Mouse (Mus musculus) T-cell, adult 2 months (primary cell): ENCODE measurements around the gene Zfp553.

Experiments
- DNase-seq: peaks from one replicate; pipeline ENCODE4 v3.0.0; 2022; ENCODE audit warnings: low spot score

The Zfp553 gene

DNA sequence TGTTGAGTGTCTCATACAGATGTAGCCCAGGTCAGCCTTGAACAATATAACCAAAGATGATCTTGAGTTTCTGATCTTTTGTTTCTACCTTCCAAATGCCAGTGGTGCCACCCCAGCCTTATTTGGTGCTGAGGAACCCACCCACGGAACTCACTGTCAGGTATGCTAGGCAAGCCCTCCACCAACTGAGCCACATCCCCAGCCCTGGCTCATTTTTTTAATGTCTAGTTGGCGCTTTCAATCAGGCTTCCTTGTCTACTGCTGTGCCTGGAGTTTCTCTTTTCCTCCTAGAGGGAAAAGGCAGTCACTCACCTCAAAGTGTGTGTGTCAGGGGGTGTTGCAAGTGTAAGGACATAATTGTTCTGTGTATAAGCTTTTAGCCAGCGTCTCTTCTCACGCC lies 38.2 kb downstream of the Zfp553 start:
- no peak for DNase-seq

- DNase-seq = no peak
Observed at GRCm38 (mm10) chr7:127272566-127272965, 39.7 kb downstream of the Zfp553 start.

DNA sequence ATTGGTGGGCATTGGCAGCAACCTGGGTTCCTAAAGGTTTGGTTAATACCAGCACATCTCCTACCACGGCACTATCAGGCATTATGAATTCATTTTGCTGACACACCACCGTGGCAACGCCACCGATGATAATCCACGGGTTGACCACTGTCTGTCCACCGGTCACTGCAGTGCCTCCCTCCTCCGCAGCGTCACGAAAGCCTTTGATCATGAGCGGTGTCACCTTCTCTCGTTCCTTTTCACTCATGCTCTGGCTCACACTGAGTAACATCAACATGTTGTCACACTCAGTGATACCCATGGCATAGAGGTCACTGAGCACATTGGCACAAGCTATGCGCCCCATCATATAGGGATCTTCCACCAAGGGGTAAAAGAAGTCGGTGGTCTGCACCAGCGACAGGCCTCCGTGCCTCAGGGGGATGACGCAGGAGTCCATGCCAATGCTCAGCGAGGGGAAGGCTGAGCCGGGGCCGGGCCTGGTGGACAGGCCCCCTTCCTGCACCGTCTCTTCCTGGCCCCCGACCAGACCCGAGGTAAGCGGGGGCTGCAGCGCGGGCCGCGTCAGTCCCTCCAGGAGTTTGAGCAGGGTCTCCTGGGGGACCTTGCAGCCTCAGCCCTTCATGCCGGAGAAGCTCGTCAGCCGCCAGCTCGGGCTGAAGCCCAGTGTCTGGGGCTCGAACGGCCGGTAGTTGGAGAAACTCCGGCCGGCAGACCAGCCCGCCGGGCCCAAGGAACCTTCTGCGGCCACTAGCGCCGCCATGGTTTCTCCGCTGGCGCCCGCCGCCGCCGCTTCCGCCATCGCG lies 40.5 kb downstream of the Zfp553 start:
- DNase-seq = no peak

DNA sequence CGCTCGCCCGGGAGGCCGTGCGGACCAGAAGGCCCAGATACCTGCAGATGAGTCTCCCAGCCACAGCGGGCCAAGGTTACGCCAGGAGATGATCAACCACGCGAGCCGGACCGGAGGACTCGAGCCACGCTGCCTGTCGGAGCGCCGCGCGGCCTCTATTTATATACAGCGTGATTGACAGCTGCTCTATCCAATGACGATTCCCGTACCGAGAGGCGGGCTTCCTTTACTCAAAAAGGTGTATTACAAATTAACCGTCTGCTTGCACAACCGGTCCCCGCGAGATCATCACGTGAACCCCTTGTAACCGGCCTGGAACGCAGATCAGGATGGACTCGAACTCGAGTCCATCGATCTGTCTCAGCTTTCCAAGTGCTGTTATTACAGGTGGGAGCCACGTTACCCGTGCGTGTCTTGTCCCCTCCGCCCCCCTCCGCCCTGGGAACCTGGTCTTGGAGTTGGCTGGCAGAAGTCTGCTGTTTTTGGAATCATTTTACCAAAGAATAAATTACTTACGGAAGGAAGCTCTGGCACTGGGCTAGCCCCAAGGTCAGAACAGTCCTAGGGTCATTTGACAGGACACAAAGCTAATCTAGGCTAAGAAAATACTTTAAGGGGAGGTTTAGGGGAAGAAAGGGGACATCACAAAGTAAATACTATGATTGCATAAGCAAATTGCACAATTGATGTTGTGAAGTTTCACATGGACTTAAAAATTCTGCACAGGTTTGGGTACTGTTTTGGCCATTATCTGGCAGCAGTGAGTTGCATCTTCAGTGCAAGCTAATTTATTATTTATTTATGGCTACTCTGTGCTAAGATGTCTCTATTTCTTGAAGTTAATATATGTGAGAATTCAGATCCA lies 41.3 kb downstream of the Zfp553 start, which contains the start of gene Sephs2:
Gene Sephs2, minus strand, starts transcription at position 131 of the 865 bp plus-strand sequence.
- peak; percentile 89 for DNase-seq

DNA sequence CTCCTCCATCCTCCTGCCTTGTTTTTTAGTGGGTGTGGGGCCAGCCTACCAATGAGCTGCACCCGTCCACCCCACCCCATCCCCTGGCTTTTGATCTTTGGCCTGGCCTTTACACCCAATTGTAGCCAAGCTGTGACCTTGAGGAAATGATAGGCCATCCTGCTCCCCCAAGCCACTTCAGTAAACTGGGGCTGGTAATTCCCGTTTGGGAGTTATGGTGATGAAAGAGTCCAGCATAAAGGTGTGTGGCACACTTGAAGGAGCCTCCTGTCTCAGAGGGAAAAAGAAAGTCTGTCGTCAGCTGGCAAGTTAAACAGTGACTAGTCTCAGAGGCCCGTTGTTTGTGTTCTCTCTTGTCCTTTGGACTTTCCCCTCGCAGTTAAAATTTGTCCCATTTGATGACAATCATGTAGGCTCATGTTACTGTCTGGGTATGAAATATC lies 43.7 kb downstream of the Zfp553 start:
- DNase-seq = no peak

- DNase-seq = peak; percentile 75
Observed at GRCm38 (mm10) chr7:127278311-127278710, 45.5 kb downstream of the Zfp553 start.

- no peak for DNase-seq
Observed at GRCm38 (mm10) chr7:127280092-127280491, 47.2 kb downstream of the Zfp553 start.

DNA sequence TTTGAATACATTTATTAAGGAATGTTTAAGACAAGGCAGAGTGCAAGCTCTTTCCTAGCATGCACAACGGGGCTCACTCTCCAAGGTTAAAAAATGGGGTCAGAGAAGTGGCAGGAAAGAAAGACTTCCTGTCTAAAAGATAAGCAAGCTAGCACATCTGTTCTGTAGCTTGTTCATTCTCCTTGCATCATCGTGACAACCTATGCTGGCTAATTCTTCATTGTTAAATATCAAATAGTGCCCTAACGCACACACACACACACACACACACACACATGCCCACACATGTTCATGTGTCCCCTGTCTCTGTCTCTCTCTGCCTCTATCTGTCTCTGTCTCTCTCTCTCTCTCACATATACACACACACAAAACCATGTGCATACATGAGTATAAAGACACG lies 48.3 kb downstream of the Zfp553 start:
- no peak for DNase-seq

DNA sequence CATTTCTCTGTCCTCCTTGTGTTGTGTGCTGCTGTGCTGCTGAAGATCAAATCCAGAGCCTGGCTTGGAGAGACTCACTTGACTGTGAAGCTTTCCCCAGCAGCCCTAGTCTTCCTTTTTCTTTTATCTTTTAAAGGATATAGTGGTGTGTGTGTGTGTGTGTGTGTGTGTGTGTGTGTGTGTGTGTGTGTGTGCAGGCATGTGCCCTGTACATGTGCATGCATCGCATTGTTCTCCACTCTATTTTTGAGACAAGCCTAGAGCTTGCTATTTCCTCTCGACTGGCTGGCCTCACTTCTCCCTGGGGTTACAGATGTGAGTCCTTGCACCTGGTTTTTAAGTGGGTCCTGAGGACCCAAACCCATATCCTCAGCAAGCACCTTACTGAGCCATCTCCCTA lies 49.3 kb downstream of the Zfp553 start:
- no peak for DNase-seq

- DNase-seq = peak; percentile 81
Observed at GRCm38 (mm10) chr7:127285154-127285553, 52.3 kb downstream of the Zfp553 start.
